Comparison of ENCODE assay signal across 26 mouse cellular contexts in genomic region chr16:96112769-96113168, GRCm38 (mm10). TPM values are rescaled to one million over a fixed set of nuclear protein-coding genes. Genes with fewer than 3 reads are reported as not detected.
DNase-seq lines count a peak whose midpoint lies in the region; ATAC-seq and TF ChIP-seq lines count a peak whose summit lies in the region.
"Had no signal": no experiment of that assay in that cellular context is flagged by ENCODE, and none has a peak within 500 bp of the region (broad histone marks: within the 10 kb centered on the region; RNA-seq: fewer than 3 reads in every experiment).

No protein-coding gene starts in this region.

- H3K4me2 ChIP-seq in liver, postnatal 0 days (ENCODE audit: low read depth, low read length) = no peak overlapping the region
- H3K4me2 ChIP-seq: heart, embryonic 13.5 days; hindbrain, embryonic 14.5 days; kidney, embryonic 15.5 days; limb, embryonic 12.5 days; liver, embryonic 11.5 days had no signal

- no peaks in the 10 kb centered on the region for H3K27me3 ChIP-seq in liver, postnatal 0 days (ENCODE audit: insufficient read depth, low read length)
- H3K27me3 ChIP-seq in C2C12 (ENCODE audit: control insufficient read depth, insufficient read depth, insufficient read length) = no peaks in the 10 kb centered on the region
- H3K27me3 ChIP-seq in splenic B cell, adult 2 months (ENCODE audit: control insufficient read depth, insufficient read depth, low read length, poor library complexity, severe bottlenecking) = no peaks in the 10 kb centered on the region
- H3K27me3 ChIP-seq: heart, embryonic 13.5 days; kidney, embryonic 15.5 days; limb, embryonic 12.5 days had no signal

- 48% methylated on average over 2 of the region's 2 CpGs for WGBS in liver, postnatal 0 days (ENCODE audit: insufficient replicate concordance)

- intact Hi-C loops in gastrocnemius, adult 2 months (cut with DNase I) = no loop called here

- no peaks in the 10 kb centered on the region for H3K79me2 ChIP-seq in C2C12 (ENCODE audit: control insufficient read depth, insufficient read depth)

- no peaks in the 10 kb centered on the region for H3K79me3 ChIP-seq in C2C12 (ENCODE audit: low read depth)

- peak; percentile 39 for TF ChIP-seq CTCF in liver, postnatal 0 days (IDR thresholded peaks at IDR 0.05; ENCODE audit: low read depth)
- TF ChIP-seq CTCF in C2C12 (IDR thresholded peaks at IDR 0.05; ENCODE audit: control insufficient read depth, insufficient read depth, insufficient read length) = peak; percentile 9
- TF ChIP-seq CTCF in gastrocnemius, adult 2 months (IDR thresholded peaks at IDR 0.05) = no peak

- ATAC-seq in liver, postnatal 0 days = no peak
- ATAC-seq in megakaryocyte progenitor cell, adult 5-6 weeks (replicated peaks; ENCODE audit: poor library complexity) = peak; percentile 45; the same call in 1 of the 2 replicates
- ATAC-seq: CD4-positive, CD25-positive, alpha-beta regulatory T cell, adult 4 months; forebrain, embryonic 16.5 days; lung, postnatal 0 days had no signal

- H3K27ac ChIP-seq in liver, postnatal 0 days (ENCODE audit: low read depth) = no peak overlapping the region
- no peak overlapping the region for H3K27ac ChIP-seq in gastrocnemius, adult 2 months
- H3K27ac ChIP-seq: heart, embryonic 13.5 days; hindbrain, embryonic 14.5 days; kidney, embryonic 15.5 days; layer of hippocampus, adult 2 months; left cerebral cortex, adult 2 months; limb, embryonic 12.5 days had no signal

- H3ac ChIP-seq in C2C12 (ENCODE audit: control insufficient read depth, insufficient read length, low read depth) = no peak overlapping the region

- no peaks in the 10 kb centered on the region for H3K36me3 ChIP-seq in liver, postnatal 0 days (replicated peaks; ENCODE audit: insufficient read depth, low read length)
- H3K36me3 ChIP-seq in C2C12 (ENCODE audit: control insufficient read depth, insufficient read depth) = no peaks in the 10 kb centered on the region
- no peaks in the 10 kb centered on the region for H3K36me3 ChIP-seq in splenic B cell, adult 2 months (ENCODE audit: control insufficient read depth, insufficient read depth, low read length, poor library complexity, severe bottlenecking)
- H3K36me3 ChIP-seq: heart, embryonic 13.5 days; kidney, embryonic 15.5 days; limb, embryonic 12.5 days had no signal

- no peak overlapping the region for H3K9ac ChIP-seq in liver, postnatal 0 days (replicated peaks)
- H3K9ac ChIP-seq: heart, embryonic 13.5 days; hindbrain, embryonic 14.5 days; kidney, embryonic 15.5 days; limb, embryonic 12.5 days had no signal

- no peaks in the 10 kb centered on the region for H3K4me1 ChIP-seq in liver, postnatal 0 days (ENCODE audit: insufficient read depth)
- H3K4me1 ChIP-seq: kidney, embryonic 15.5 days; limb, embryonic 12.5 days had no signal

- no peak for DNase-seq in liver, postnatal 0 days
- DNase-seq in liver = no peak
- DNase-seq in splenic B cell, adult 2 months (ENCODE audit: low read depth, low spot score) = peak; percentile 68
- no peak for DNase-seq in urinary bladder, postnatal 14 days (ENCODE audit: low spot score)
- DNase-seq in gastrocnemius, adult 2 months = no peak
- DNase-seq: adrenal gland, postnatal 25 days; cerebellum, adult 18-20 months; cerebellum, postnatal 10 days; heart, postnatal 10 days; kidney, adult 11 months; kidney, postnatal 25 days; lung, postnatal 4 days; midbrain, embryonic 14.5 days had no signal

- TF ChIP-seq EP300 in liver, postnatal 0 days (IDR thresholded peaks at IDR 0.05; ENCODE audit: low read depth) = no peak

- no peak overlapping the region for H3K4me3 ChIP-seq in liver, postnatal 0 days (ENCODE audit: low read depth, low read length)
- no peak overlapping the region for H3K4me3 ChIP-seq in C2C12 (ENCODE audit: insufficient read depth, poor library complexity, severe bottlenecking)
- no peak overlapping the region for H3K4me3 ChIP-seq in gastrocnemius, adult 2 months
- H3K4me3 ChIP-seq: erythroblast, embryonic 14.5 days; heart, embryonic 13.5 days; kidney, embryonic 15.5 days; layer of hippocampus, adult 2 months; left cerebral cortex, adult 2 months; limb, embryonic 12.5 days had no signal

- no peaks in the 10 kb centered on the region for H3K9me3 ChIP-seq in liver, postnatal 0 days (ENCODE audit: low read length)
- H3K9me3 ChIP-seq: heart, embryonic 13.5 days; kidney, embryonic 15.5 days had no signal

TF ChIP-seq in C2C12, 6 proteins besides CTCF, POLR2A, EP300 and RAD21:
- no peak for TF ChIP-seq FOSL1 (IDR thresholded peaks at IDR 0.05; ENCODE audit: insufficient read depth, low read length, poor library complexity, severe bottlenecking)
- TF ChIP-seq MAX (IDR thresholded peaks at IDR 0.05) = no peak
- TF ChIP-seq CEBPB (IDR thresholded peaks at IDR 0.05; ENCODE audit: low read depth) = no peak
- TF ChIP-seq USF1 (IDR thresholded peaks at IDR 0.05; ENCODE audit: low read depth) = no peak

RNA-seq across cellular contexts. Expression of gene Hmgn1, which starts 14.8 kb away (rescaled TPM):
- polyA plus RNA-seq in liver, postnatal 0 days (2015; fragmentation: Nextera tagmentation; extraction: Ambion mirVana) = 109 and 113 TPM in 2 replicates
- 325 TPM for polyA plus RNA-seq in C2C12 (2012; fragmentation: generic; extraction: Trizol)
- total RNA-seq in megakaryocyte progenitor cell, adult 5-6 weeks (2015) = 123 and 124 TPM in 2 replicates
- 120 and 271 TPM in 2 replicates for total RNA-seq in megakaryocyte progenitor cell, adult 5-6 weeks (2017)
- total RNA-seq in gastrocnemius, adult 2 months (2021) = 10 to 100 TPM; 19.9 to 38.1 TPM

RNA-seq across cellular contexts. Expression of gene Brwd1, which starts 30.4 kb away (rescaled TPM):
- 12.3 and 12.8 TPM in 2 replicates for polyA plus RNA-seq in liver, postnatal 0 days (2015; fragmentation: Nextera tagmentation; extraction: Ambion mirVana)
- polyA plus RNA-seq in C2C12 (2012; fragmentation: generic; extraction: Trizol) = 11.1 TPM
- total RNA-seq in megakaryocyte progenitor cell, adult 5-6 weeks (2015) = 34.2 and 45.1 TPM in 2 replicates
- 33.5 and 75.6 TPM in 2 replicates for total RNA-seq in megakaryocyte progenitor cell, adult 5-6 weeks (2017)
- total RNA-seq in gastrocnemius, adult 2 months (2021) = 10 to 100 TPM; 56.4 to 62.8 TPM

RNA-seq across cellular contexts. Expression of gene Wrb, which starts 32.4 kb away (rescaled TPM):
- 5.5 and 6.1 TPM in 2 replicates for polyA plus RNA-seq in liver, postnatal 0 days (2015; fragmentation: Nextera tagmentation; extraction: Ambion mirVana)
- polyA plus RNA-seq in C2C12 (2012; fragmentation: generic; extraction: Trizol) = 58.0 TPM
- total RNA-seq in megakaryocyte progenitor cell, adult 5-6 weeks (2015) = 10.5 and 13.3 TPM in 2 replicates
- total RNA-seq in megakaryocyte progenitor cell, adult 5-6 weeks (2017) = 16.2 and 20.1 TPM in 2 replicates
- total RNA-seq in gastrocnemius, adult 2 months (2021) = 10 to 100 TPM in 1 of 2 experiments, 1 to 10 TPM in 1; 9.7 to 12.3 TPM
